Mouse (Mus musculus) heart, postnatal 0 days (tissue): ENCODE results near the gene 9330182O14Rik. TPM values are rescaled to one million over a fixed set of nuclear protein-coding genes. Genes with fewer than 3 reads are reported as not detected.

Source experiments
- ATAC-seq: fragments of 200-750 bp; cut with Nextera tagmentation; 2 replicates; pipeline ENCODE4 v1.8.0; 2017; ENCODE audit warnings: low read depth, moderate number of reproducible peaks, moderate library complexity; ENCODE audit not compliant: insufficient read depth
- DNase-seq: peaks from one replicate; pipeline ENCODE4 v3.0.0-alpha.2; 2016; ENCODE audit warnings: low spot score
- H3K27ac ChIP-seq: fragments of 300-500 bp; sonication (generic); 2 replicates; pipeline ENCODE4 v1.5.1; 2014; ENCODE audit warnings: low read depth, mild to moderate bottlenecking
- H3K27me3 ChIP-seq: fragments of 300-500 bp; sonication (generic); 2 replicates; pipeline ENCODE4 v1.6.1; 2014; ENCODE audit warnings: low read length, mixed read lengths; ENCODE audit not compliant: control insufficient read depth, insufficient read depth
- H3K36me3 ChIP-seq: fragments of 300-500 bp; sonication (generic); replicated peaks from 2 replicates; pipeline ENCODE4 v1.6.1; 2014; ENCODE audit warnings: low read length, mixed read lengths; ENCODE audit not compliant: control insufficient read depth, insufficient read depth
- H3K4me1 ChIP-seq: fragments of 300-500 bp; sonication (generic); 2 replicates; pipeline ENCODE4 v1.6.1; 2014; ENCODE audit warnings: antibody characterized with exemption; ENCODE audit not compliant: control insufficient read depth, insufficient read depth
- H3K4me2 ChIP-seq: fragments of 300-500 bp; sonication (generic); 2 replicates; pipeline ENCODE4 v1.6.1; 2014; ENCODE audit warnings: low read depth, mild to moderate bottlenecking, low read length, moderate library complexity
- H3K4me3 ChIP-seq: fragments of 300-500 bp; sonication (generic); 2 replicates; pipeline ENCODE4 v1.5.1; 2014; ENCODE audit warnings: low read depth, low read length
- H3K9ac ChIP-seq: fragments of 300-500 bp; sonication (generic); replicated peaks from 2 replicates; pipeline ENCODE4 v1.6.1; 2014; ENCODE audit warnings: low read depth, low read length, mixed read lengths
- H3K9me3 ChIP-seq: fragments of 300-500 bp; sonication (generic); replicated peaks from 2 replicates; pipeline ENCODE4 v1.6.1; 2016; ENCODE audit warnings: low read length; ENCODE audit not compliant: control insufficient read depth
- CTCF ChIP-seq: IDR thresholded peaks from 2 replicates; pipeline ENCODE4 v1.5.1; 2016; ENCODE audit warnings: antibody characterized with exemption, control low read depth, low read depth
- EP300 ChIP-seq: IDR thresholded peaks from 2 replicates; pipeline ENCODE4 v1.6.1; 2016; ENCODE audit warnings: antibody characterized with exemption, low read depth
- WGBS: fragments of 180-500 bp; shearing (Covaris S2); extraction: QIAGEN DNeasy Blood & Tissue Kit; methylation state at CpG from one replicate; pipeline ENCODE4 v1.1.7; 2014; 5-methylcytosine and 5-hydroxymethylcytosine counted together
- polyA plus RNA-seq: library from polyadenylated mRNA; unstranded; fragments of >200 nt; fragmentation: Nextera tagmentation; extraction: Ambion mirVana; gene quantifications from 2 replicates; pipeline ENCODE4 v1.2.1, GENCODE M21; 2015
- total RNA-seq: library from RNA; depleted of rRNA; stranded (reverse); fragments of >200 nt; gene quantifications from 2 replicates; pipeline ENCODE4 v1.2.3, GENCODE M21; 2014; ENCODE audit warnings: low replicate concordance

The 9330182O14Rik gene
- total and polyA plus RNA-seq, 2 experiments from 2014 or later = not detected

- Histone ChIP-seq H3K9me3 (no peaks in the 10 kb centered on the region), H3K36me3 (no peaks in the 10 kb centered on the region), H3K9ac (no peak overlapping the region), H3K4me1 (no peaks in the 10 kb centered on the region), H3K4me2 (no peak overlapping the region), H3K4me3 (no peak overlapping the region), H3K27me3 (no peaks in the 10 kb centered on the region), H3K27ac (no peak overlapping the region)
- 82% methylated on average over 3 of the region's 3 CpGs for WGBS
- TF ChIP-seq EP300 = no peak
- no peak for TF ChIP-seq CTCF
- ATAC-seq (no peak), DNase-seq (no peak)
Measured at GRCm38 (mm10) chr15:40116396-40116795, 17.8 kb upstream of the 9330182O14Rik start.

DNA sequence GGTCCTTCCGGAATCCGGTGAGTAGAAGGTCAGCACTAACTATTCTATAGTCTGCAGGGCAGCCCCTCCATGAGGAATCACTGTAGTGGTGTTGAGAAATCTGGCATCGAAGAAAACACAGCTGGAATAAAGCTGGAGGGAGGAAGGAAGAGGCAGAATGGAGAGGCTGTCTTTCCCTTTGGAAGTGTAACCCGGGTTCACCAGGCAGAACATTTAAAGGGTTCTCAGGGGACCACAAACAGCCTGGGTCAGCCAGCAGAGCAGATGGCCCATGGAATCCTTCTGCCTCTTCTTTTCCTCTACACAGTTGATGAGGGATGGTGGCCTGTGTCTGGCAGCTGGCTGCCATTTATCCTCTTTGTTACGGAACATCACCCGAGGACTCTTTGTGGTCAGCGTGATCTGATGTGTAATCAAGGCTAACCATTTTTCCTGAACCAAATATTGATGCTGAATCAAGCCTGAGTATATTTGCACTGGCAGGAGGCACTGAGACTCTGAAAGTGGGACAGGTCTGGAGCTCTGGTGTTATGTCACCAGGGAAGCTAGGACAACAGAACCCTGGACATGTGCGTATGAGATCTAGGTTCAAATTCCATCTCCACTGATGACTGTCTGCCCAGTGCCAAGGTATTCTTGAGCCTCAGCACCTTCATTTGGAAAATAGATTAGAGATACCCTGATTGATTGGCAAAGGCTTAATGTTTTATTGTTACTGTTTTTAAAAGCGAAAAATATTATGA lies 9.8 kb upstream of the 9330182O14Rik start:
- TF ChIP-seq EP300 = no peak
- TF ChIP-seq CTCF = no peak
- Histone ChIP-seq H3K27me3 (peaks cover 4% of the 10 kb centered on the region; the same call in 1 of the 2 replicates), H3K4me2 (no peak overlapping the region), H3K9ac (no peak overlapping the region), H3K4me1 (no peaks in the 10 kb centered on the region), H3K9me3 (no peaks in the 10 kb centered on the region), H3K36me3 (no peaks in the 10 kb centered on the region), H3K4me3 (no peak overlapping the region), H3K27ac (no peak overlapping the region)
- peak; percentile 53 for ATAC-seq
- WGBS = 53% methylated on average over 9 of the region's 9 CpGs
- DNase-seq = peak; percentile 34

DNA sequence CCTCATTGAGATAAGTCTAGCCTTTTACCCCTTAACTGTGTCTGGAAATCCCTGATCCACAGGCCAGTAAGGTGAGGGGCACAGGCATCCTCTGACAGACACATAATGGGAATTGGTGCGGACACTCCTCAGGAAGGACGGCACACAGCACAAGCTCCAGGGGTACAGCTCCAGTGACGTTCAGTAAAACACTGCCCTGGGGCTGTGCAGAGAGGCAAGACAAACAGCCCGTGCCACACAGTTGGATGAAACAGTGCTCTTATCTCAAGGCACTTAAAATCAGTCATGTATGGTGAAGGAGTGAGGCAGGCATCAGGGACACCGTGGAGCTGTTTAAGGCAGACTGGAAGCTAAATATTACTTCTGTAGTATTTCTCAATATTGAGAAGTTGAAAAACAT lies 4.7 kb upstream of the 9330182O14Rik start:
- no peak for ATAC-seq
- H3K36me3 ChIP-seq = no peaks in the 10 kb centered on the region
- H3K4me1 ChIP-seq = no peaks in the 10 kb centered on the region
- H3K27ac ChIP-seq = no peak overlapping the region
- no peak overlapping the region for H3K4me3 ChIP-seq
- WGBS = 26% methylated on average over 5 of the region's 5 CpGs
- peaks cover 4% of the 10 kb centered on the region; the same call in 1 of the 2 replicates for H3K27me3 ChIP-seq
- no peak overlapping the region for H3K9ac ChIP-seq
- H3K9me3 ChIP-seq = no peaks in the 10 kb centered on the region
- no peak overlapping the region for H3K4me2 ChIP-seq
- no peak for TF ChIP-seq EP300
- TF ChIP-seq CTCF = no peak
- no peak for DNase-seq

GRCm38 (mm10) chr15:40130880-40131478 lies 3.2 kb upstream of the 9330182O14Rik start:
- Histone ChIP-seq H3K9me3 (no peaks in the 10 kb centered on the region), H3K9ac (no peak overlapping the region), H3K27me3 (peaks cover 4% of the 10 kb centered on the region; the same call in 1 of the 2 replicates), H3K4me1 (no peaks in the 10 kb centered on the region), H3K27ac (no peak overlapping the region), H3K4me3 (no peak overlapping the region), H3K36me3 (no peaks in the 10 kb centered on the region), H3K4me2 (peak overlapping the region; percentile 44)
- TF ChIP-seq CTCF (peak; percentile 92), EP300 (no peak)
- peak; percentile 67 for DNase-seq
- WGBS = 18% methylated on average over 15 of the region's 15 CpGs
- ATAC-seq = peak; percentile 57

- 69% methylated on average over 4 of the region's 4 CpGs for WGBS
- no peaks in the 10 kb centered on the region for H3K36me3 ChIP-seq
- DNase-seq = no peak
- H3K4me2 ChIP-seq = no peak overlapping the region
- no peaks in the 10 kb centered on the region for H3K4me1 ChIP-seq
- H3K27me3 ChIP-seq = peaks cover 4% of the 10 kb centered on the region; the same call in 1 of the 2 replicates
- TF ChIP-seq EP300 (no peak), CTCF (no peak)
- H3K4me3 ChIP-seq = no peak overlapping the region
- H3K27ac ChIP-seq = no peak overlapping the region
- no peak for ATAC-seq
- no peak overlapping the region for H3K9ac ChIP-seq
- no peaks in the 10 kb centered on the region for H3K9me3 ChIP-seq
Measured at GRCm38 (mm10) chr15:40132408-40132807, 1.8 kb upstream of the 9330182O14Rik start.
